Mouse (Mus musculus) embryo, embryonic 10 days (tissue): ENCODE data around the gene Enc1.

Experiments used
- DNase-seq: peaks from one replicate; pipeline ENCODE4 v3.0.0-alpha.2; 2015; ENCODE audit warnings: low spot score

Gene Enc1

DNA sequence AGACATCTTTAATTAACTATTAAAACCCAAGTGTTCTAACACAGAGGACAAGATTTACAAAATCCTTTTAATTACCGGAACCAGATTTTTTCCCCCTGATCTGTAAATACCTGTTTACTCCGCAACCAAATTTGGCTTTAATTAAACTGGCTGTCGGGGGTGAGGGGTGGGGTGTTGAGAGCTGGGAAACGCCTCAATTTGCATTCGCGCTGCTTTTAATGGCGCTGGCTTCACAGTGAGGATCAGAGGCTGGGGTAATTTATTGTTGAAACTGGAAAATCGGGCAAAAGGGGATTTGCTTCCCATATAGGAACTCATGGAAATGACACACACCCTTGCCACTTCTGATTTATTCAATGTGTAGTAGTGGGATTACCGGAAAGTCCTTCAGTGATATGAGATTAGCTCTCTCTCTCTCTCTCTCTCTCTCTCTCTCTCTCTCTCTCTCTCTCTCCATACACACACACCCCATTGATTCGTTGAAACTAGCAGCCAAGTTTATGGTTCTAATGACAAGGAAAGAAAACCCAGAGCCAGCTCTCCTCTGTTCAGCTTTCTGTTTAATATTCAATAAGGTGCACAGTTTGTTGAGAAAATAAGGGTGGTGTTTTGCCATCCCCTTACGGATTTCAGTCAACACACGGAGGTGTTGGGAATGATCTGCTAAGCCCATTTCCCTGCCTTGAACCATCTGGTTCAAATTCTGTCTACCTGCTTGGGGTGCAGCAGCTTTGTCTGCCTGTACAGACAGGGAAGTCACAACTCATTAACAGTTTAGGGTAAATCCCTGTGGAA lies 51.7 kb downstream of the Enc1 start:
- peak; percentile 22 for DNase-seq

DNA sequence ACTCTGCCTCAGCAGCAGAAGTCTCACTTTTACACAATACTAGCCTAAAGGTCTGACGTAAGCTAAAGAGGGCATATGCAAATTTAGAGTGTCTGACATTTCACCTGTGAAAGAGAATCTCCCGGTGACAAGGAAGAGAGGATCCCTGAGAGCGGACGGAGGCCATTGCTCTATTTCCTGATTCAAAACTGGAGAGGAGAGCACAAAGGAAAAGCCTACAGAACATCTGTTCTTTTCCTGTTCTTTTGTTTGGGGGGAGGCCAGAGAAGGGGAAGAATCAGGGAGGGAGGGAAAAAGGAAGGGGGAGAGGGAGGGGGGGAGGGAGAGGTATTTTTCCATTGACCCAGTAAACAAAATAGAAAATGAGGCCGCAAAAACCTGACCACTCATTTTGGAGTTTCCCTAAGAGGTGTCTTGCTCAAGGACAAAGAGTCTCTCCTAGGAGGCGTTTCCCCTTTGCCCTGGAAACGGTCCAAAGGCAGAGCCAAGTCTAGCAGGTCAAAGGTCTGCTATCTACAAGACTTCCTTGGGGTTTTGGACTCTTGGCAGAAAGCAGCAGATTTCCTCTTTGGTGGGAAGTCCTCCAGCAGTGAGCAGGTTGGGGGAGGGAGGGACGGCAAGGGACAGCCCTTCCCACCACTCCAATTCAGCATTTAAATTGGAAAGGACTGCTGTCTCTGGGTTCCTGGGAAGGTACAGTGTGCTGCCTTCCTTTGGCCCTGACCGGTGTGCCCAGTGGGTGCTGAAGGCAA lies 54.4 kb downstream of the Enc1 start:
- DNase-seq, result peak; percentile 34

DNA sequence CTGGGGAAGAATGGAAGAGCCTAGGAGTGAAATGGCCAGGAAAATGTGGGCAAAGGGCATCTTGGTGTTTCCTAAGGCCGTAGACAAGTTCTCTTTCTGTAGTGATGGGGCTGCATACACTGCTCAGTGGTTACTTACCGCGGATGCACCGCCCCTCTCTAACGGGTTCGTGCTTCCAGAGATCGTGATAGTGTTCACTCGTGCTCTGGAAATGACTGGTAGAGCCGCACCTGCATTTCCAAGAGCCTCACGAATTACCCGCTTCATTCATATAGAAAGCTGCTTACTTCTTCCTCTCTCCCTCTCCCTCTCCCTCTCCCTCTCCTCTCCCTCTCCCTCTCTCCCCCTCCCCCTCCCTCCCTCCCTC lies 54.9 kb downstream of the Enc1 start:
- DNase-seq, result no peak

DNA sequence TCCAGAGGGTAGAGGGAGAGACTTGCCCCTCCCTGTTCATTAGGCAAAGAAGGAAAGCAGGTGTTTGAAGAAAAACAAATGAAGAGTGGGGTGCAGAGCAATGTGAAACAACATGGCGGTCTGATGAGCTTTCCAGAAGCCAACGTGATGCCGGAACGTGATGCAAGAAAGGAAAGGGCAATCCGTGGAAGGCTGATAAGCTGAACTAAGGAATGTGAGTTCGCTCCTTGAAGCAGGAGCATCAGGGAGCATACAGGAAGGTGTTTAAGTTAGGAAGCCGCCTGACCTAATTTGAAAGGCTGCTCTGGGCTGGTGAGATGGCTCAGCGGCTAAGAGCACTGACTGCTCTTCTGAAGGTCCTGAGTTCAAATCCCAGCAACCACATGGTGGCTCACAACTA lies 55.4 kb downstream of the Enc1 start:
- no peak for DNase-seq

DNA sequence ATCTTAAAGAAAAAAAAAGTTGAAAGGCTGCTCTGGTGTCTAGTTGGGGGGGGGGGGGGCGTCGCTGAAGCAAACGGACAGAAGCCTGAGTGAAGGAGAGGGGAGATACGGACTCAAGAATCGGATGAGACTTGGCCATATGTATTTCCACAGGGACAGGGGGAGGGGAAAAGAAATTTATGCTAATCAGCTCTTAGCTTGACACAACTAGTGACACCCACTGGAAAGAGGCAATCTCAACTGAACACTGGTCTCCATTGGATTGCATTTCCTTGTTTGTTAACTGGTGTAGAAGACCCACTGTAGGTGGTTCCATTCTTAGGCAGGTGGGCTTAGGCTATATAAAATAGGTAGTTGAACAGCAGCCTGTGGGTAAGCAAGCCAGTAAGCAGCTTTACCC lies 55.9 kb downstream of the Enc1 start:
- DNase-seq, result no peak

DNA sequence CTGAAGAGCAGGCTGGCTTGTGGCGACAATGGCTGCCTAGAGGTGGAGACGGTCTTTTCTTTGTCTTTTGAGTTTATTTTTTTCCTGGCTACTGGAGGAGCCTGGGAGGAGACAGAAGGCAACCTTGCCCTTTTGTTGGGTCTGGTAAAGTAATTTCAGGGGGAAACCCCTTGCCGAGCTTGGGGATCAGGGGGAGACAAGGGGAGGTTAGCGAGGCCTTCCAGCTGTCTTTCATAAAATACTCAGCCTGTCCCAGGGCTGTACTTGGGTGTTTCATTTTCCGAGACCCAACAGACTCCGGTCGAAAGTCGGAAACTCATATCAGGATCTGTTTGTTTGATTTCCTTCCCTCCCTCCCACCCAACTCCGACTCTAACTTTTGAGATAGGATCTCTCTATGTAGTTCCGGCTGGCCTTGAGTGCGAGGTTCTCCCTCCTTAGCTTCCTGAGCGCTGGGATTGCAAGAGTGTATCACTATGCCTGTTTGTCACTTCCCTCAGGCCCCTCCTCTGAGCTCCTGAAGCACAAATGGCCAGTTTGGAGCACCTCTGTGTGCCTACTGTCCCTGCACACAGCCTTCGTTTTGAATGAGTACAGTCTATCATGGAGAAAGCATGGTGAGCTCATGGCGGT lies 56.6 kb downstream of the Enc1 start:
- no peak for DNase-seq

DNA sequence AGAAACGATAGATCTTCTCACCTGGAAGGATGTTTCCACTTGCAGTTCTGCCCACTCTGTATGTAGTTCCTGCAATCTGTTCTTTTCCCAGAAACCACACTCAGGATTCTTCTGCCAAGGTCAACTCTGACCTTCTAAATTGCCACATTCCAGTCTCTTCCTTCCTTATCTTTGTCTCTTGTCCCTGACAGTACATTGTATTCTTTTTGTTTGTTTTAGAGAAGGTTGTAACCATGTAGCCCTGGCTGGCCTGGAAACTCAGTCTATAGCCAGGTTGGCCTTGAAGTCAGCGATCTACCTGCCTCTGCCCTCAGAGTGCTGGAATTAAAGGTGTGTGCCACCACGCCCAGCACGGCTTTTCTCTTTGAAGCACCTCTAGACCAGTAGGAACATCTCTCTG lies 58.0 kb downstream of the Enc1 start:
- no peak for DNase-seq

DNA sequence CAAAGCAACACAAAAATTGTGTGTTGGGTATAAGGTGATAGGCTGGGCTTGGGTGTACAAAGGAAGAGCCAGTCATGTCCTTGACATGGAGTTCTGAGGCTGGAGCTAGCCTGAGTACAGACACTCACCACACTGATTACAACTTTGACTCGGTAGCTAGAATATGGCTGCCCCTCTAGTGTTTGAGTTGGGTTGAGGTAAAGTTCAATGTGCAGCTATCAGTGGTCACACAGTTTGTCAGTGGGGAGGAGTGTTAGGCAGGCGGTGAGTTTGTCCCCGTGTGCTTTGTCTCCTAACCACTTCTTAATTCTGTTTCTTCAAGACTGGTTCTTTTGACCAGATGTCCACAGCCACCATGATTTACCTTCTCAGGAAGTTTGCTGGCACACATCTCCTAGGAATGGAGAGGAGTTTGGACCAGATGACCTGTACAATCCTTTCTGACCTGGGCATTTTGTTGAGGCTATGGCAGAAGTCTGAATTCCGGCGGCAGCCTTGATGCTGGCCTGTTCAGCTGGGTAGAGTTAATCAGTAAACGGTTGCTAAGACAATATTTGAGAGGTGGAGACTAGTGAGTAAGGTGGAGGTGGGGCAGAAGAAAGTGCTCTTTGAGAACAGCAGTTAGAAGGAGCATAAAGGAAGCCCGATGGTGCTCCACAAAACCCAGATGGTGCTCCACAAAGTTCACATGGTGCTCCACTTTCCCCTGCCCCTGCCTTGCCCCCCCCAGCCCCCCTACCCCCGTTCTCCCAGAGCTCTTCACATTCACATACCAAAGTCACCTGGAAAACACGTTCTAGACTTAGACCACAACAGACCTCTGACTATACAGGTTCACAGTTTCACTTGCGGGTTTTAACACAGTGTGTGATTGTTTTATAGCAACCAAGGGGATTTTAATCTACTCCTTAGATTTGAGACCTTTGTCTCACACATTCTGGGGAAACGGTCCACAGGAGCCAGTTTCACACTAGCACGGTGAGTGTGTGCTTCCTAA lies 59.3 kb downstream of the Enc1 start:
- no peak for DNase-seq
